Mouse (Mus musculus) kidney, adult 11 months (tissue): ENCODE measurements at regions not wholly inside any gene's neighbourhood (a gene's known extent, or its start where the extent isn't known, plus 50 kb on each side); places are given as distances from the start of the nearest gene placed in this dataset.
A peak's percentile ranks its signal among the peaks of the same experiment; 100 is the strongest.

ENCODE experiments used
- DNase-seq: peaks from one replicate; pipeline ENCODE4 v3.0.0; 2022

DNA sequence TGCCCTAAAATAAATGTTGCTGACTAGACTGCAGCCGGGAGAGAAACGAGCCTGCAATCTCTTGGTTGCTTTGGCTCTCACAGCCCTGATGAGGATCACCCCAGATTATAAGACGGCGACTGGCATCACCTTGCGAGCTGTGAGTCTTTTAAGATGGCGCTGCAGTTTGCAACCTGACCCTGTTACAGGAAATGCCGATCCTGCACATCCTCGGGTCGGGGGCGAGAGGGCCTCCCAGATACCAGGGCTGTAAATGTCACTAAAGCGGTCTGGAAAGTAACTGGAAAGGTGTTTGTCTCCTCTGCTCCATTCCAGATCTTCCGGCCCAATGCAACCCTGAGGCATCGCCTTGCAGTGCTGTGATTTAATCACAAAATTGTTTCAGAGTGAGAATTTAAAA lies 53.4 kb downstream of the Cartpt start:
- no peak for DNase-seq

DNA sequence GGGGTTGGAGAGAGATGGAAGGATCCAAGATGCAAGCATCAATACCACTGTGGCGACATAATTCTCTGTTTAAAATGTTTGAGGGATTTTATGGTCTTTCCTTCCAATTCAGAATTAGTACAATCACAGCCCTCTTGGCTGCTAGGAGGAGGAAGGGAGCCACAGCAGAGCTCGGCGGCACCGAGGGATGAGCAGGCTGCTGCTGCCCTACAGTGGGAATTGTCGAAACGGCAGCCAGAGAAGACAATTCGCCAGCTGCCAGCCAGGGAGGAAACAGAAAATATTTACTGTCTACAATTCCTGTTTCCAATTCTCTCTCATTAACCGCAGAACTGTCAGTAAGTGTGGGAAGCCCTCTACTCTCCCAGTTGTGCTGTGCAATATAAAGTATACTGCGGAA lies 58.3 kb downstream of the Cartpt start:
- DNase-seq, result no peak

DNA sequence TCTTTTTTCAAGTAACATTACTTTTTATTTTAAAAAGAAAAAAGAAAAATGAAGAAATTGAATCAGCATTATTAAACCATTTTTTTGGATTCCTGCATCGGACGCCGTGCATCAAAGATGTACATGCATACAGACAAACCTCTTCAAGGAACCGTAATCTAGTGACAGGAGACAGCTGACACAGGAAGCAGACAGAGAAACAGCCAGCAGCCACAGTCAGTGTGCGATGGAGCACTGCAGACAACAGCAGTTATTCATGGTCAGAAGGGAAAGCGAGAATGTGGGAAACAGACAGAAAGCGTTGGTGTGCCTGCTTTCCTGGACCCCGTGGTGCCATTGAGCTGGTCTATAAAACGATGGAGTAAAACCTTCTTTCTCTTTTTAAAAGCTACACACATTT lies 61.4 kb downstream of the Cartpt start:
- DNase-seq, result no peak

DNA sequence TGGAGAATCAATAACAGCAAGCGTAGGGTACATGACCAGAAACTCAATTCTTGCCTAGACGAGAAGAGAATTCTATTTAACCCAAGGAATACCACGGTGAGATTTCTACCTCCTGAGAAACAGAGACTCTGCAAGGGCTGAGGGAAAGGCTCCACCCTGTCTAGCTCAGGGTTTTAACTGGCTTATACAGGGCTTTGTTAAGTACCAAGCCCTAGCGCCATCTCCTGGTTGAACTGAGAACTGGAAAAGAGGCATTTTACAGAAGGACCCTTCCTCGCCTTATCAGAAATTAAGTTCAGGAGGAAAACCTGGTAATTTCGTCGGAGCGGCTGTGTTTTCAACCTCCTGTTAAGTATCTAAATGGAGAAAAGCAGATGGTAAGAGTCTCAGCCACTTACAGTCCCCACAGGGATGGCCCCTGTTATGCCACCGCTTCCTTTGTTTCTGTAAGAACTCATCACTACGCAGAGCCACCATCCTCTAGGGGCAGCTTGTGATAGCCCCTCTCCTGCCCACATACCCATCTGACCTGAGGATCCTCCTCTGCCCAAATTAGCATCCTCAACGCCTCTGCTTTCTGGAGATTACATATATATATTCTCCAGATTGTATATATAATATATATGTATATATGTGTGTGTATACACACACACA lies 63.0 kb downstream of the Cartpt start:
- DNase-seq, result peak; percentile 56

DNA sequence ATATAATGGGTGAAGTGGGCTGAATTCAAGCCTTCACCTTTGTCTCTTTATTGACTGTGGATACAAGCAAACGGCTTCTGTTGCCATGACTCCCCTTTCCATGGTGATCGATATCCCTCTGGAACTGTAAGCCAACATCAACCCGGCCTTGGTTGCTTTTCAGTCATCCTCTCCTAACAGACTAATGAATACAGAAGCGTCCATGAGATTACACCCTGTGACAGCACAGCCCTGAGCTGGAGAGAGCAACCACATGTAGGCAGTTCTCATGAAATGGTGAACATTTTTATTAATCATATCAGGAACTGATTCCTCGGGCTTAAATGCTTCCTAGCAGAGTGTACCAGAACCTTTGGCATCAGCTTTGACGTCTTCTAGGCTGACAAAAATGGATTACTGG lies 63.7 kb downstream of the Cartpt start:
- no peak for DNase-seq

DNA sequence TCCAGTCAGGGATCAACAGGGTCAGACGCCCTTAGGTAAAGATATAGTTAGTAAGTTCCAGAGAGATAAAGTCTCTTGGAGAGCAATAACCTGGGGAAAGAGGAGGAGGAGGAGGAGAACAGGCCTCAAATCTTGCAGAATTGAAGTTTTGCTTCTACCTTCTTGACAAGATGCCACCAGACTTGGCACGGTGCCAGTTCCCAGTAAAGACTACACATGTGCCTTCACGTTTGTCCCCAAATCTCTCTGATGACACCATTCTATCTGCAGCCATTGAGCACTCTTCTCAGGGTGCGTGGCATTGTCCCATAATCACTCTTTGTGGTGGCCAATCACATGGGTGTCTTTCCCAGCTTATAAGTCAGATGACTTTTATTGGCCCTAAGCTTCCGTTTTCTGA lies 64.3 kb downstream of the Cartpt start:
- no peak for DNase-seq

GRCm38 (mm10) chr13:99835518-99835917 lies 65.4 kb downstream of the Cartpt start:
- no peak for DNase-seq

DNA sequence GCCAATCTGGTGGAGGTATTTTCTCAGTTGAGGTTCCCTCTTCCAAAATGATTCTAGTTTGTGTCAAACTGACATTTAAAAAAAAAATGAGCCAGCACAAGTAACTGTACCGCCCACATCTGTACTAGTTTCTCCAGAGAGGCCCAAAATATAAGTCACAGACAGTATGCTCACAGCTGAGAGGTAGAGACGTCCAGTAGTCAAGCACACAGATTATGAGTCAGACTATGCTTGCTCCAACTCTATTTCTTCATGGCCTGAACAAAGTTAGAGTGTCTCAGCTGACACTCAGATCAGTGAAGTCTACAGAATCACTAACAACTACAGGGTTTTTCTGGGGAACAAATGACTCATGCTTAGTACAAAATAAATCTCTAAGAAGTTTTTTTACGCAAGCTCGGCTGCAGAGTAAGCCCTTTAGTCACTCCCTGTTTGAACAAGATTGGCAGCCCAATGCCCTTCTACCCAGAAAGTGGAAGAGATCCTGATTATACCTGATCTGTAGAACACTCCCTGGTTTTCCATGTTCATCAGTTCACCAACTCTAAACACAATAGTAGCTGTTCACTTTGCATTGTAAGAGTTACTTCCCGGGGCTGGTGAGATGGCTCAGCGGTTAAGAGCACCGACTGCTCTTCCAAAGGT lies 70.7 kb downstream of the Cartpt start:
- no peak for DNase-seq

GRCm38 (mm10) chr13:99827573-99827972 lies 73.3 kb downstream of the Cartpt start:
- peak; percentile 22 for DNase-seq

DNA sequence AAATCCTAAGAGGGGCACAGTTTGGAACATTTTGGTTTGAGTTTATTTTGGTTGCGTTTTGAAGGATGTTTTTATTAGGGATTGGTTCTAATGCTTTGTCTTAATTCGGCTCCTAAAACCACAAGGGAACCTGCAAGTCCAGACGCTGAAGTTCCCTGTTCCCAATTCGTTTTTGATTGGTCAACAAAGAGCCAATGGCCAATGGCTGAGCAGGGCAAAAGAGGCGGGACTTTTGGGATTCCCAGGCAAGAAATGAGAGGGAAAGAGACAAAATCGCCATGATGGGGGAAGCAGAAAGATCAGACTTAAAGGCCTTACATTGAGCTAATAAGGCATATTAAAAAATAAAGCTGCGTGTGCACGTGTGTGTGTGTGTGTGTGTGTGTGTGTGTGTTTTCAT lies 76.3 kb downstream of the Cartpt start:
- no peak for DNase-seq

DNA sequence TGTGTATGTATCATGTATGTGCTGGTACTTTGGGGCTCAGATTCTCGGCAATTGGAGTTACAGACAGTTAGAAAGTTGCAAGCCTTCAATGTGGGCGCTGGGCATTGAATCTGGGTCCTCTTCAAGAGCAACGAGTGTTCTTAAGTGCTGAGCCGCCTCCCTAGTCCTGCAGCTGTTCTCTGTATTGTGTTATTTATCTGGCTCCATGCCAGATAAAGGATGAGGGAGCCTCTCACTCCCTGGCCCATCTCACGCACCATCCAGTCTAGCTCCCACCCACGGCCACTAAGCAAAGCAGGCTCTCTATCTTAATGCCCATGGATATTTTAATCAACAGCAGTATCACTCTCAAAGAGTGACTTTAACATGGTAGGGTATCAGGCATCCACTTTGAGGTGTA lies 84.2 kb downstream of the Cartpt start:
- DNase-seq, result no peak

DNA sequence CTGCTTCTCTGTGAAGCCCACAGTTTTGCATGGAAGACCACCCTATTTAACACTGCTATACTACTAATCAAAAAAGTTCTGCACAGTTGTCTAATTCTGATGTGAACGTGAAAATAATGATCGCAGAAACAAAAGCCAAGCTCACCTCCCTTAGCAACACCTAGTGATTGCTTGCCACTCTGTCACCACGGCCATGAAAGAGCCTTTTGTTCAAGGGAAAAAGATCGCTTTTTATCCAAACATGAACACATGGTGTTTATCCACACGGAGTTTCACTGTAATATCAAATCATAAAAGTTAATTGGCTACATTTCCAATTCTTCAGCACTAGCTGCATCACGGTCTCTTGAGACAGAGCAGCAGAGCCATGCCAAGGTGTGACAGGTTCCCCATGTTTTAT lies 85.1 kb downstream of the Cartpt start:
- no peak for DNase-seq

DNA sequence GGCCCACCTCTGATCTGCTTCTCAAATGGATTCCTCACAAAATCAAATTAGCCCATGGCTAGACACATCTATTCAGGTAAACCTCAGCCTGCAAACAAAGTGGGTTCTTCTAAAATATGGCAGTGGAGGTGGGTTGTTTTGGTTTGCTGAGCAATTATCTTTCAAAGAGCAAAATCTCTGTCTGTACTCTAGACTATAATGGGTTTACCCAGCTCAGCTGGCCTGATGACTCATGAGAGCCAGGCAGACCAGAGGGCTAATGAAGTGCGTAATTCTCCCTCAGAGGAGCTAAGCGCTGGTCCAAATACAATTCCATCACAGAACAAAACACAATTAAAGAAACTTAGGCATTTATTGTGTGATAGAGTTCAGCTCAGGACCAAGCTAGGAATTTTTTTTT lies 86.1 kb downstream of the Cartpt start:
- DNase-seq, result no peak

DNA sequence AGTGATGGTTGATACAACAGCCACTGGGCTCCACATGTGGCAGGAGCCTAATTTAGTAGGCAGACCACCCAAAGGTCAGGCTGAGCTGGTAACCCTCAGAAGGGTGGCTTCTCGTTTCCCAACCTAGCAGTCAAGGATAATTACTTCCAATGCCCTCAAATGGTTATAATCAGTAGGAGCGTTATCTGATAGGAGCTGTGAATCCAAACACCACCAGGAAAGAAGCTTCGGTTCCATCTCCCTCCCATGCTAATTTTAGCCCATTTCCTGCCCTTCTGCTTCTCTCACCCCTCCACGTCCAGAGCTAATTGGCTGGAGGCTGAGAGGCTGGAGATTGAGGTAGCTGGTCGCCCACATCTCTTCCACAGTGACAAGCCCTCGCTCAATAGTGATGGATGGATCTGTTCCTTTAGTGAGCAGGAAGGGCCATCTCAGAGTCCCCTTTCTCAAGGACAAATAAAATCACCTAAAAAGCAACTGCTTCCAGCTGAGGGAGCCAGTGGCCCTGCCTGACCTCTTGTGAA lies 86.8 kb downstream of the Cartpt start:
- DNase-seq, result no peak

DNA sequence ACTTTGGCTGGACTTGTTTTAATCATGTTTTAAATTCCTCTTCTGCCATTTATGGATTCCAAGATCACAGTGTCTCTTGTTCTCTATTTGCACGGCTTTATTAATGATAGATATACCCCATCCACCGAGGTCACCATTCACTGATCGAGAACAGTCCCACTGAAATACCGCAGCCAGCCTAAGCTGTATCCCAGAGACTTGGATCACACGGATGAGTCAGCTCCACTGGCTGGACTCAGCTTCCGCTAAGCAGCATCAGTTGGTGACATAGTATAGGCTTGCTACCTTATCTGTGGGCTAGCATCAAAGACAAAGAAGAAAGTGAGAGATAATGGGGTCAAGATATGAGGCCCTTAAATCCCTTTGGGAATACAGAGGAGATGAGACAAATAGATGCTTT lies 106.4 kb downstream of the Cartpt start:
- no peak for DNase-seq

DNA sequence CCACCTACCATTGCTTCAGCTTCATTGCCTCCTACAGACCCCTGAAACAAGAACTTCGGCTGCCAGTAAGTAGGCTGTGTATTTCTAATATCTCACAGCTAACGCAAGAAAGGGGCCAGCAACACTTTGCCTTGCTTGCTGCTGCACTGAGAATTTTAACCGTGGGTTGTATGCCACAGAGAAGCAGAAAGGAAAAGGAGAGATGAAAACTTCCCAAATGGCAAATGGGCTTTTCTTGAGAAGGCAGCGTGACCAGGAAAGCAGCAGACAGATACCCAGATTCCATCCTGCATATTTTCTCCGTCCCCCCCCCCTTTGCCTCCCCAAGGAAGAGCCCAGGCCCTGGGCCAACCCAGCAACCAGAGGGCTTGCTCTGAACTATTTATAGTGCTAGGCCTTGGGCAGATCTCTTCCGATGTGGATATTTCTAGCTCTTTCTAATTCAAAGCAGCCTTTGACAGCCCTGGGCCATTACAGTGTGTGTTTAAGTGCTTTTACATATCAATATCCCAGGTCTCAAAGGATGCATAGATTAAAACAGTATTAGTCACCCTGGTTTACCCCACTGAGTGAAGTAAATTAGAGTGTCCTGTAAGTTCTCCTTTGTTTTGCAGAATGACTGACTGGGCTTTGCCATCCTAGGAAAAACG lies 107.0 kb downstream of the Cartpt start:
- DNase-seq, result no peak

DNA sequence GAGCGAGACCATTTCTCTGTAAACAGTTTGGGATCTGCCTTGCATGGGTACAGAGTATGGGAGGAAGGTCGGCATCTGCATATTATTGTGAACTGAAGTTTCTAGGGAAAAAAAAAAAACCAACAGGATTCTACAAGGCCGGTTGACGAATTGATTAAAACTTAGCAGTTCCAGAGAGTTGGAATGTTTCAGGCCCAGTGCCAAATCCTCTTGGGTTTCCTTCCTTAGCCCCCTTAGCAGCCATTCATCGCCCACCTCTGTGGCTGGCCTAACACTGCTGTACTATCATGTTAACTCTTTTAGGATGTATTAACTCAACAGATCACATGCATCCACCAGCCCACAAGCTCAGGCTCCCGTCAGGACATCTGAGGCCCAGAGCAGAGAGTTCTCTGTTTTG lies 107.9 kb downstream of the Cartpt start:
- DNase-seq, result no peak

GRCm38 (mm10) chr13:99790951-99791350 lies 109.9 kb downstream of the Cartpt start:
- no peak for DNase-seq

DNA sequence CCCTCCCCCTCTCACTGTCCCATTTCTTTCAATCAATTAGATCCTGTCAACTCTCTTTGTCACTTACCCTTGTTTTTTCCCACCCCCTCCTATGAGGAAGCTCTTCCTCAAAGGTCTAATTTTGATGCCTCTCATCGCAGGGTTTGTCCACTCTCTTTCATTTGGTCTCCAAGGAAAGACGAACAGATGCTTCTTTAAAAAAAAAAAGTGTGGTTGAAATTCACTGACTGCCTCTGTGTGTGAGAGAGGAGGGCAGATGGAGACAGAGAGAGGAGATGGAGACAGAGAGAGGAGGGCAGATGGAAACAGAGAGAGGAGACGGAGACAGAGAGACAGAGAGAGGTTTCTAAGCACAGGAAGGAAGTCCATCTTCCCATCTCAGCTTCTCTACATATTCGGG lies 113.1 kb downstream of the Cartpt start:
- no peak for DNase-seq

DNA sequence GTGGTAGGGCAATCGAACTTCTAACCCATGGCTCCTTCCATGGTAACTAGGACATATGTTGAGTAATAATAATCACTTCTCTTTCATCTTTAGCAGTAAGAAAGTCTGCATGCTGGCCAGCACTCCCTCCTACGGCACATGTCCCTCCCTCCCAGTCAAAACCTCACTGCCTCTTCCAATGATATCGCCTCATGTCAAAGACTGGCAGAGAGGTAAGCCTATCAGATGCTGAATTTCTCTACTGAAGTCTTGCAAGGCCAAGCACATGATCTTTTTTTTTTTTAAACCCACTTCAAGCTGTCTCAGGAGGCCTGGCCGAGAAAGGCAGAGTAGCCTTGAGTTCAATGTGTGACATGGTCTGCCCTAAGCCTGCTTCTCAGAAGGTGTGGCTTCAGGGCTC lies 115.5 kb downstream of the Cartpt start:
- no peak for DNase-seq

GRCm38 (mm10) chr13:99784314-99784713 lies 116.6 kb downstream of the Cartpt start:
- no peak for DNase-seq

- DNase-seq, result no peak
Measured at GRCm38 (mm10) chr13:99782883-99783721, 117.8 kb downstream of the Cartpt start.

- DNase-seq, result no peak
Measured at GRCm38 (mm10) chr13:99781616-99782015, 119.3 kb downstream of the Cartpt start.
